Mouse (Mus musculus) thymus, adult 2 months (tissue): Measurements from ENCODE around the gene Actg1. TPM values are rescaled to one million over a fixed set of nuclear protein-coding genes. Genes with fewer than 3 reads are reported as not detected.

Experiments used
- DNase-seq: peaks from one replicate; pipeline ENCODE4 v3.0.0; 2021
- H3K27ac ChIP-seq: fragments of 200-500 bp; 2 replicates; pipeline ENCODE4 v1.5.1; 2012; ENCODE audit warnings: low read length, control low read depth; ENCODE audit not compliant: control insufficient read depth, insufficient read depth
- H3K27me3 ChIP-seq: fragments of 200-500 bp; 2 replicates; pipeline ENCODE4 v1.6.1; 2012; ENCODE audit warnings: mild to moderate bottlenecking, low read length, moderate library complexity, mixed read lengths; ENCODE audit not compliant: control insufficient read depth, insufficient read depth
- H3K36me3 ChIP-seq: fragments of 200-500 bp; 2 replicates; pipeline ENCODE4 v1.6.1; 2012; ENCODE audit warnings: mild to moderate bottlenecking, low read length, moderate library complexity; ENCODE audit not compliant: control insufficient read depth, insufficient read depth
- H3K4me1 ChIP-seq: fragments of 200-500 bp; replicated peaks from 2 replicates; pipeline ENCODE4 v1.6.1; 2012; ENCODE audit warnings: low read length; ENCODE audit not compliant: control insufficient read depth, insufficient read depth
- H3K4me3 ChIP-seq: fragments of 200-500 bp; 2 replicates; pipeline ENCODE4 v1.5.1; 2012; ENCODE audit warnings: mild to moderate bottlenecking, low read length, control low read depth, moderate library complexity; ENCODE audit not compliant: control insufficient read depth, insufficient read depth
- CTCF ChIP-seq: fragments of 200-500 bp; IDR thresholded peaks from 2 replicates; pipeline ENCODE4 v1.5.1; 2012; ENCODE audit warnings: mild to moderate bottlenecking, control low read depth, low read length, moderate library complexity, borderline replicate concordance; ENCODE audit not compliant: control insufficient read depth, poor library complexity, insufficient read depth; ENCODE audit errors: extremely low read depth
- POLR2A ChIP-seq: fragments of 200-500 bp; IDR thresholded peaks from 2 replicates; pipeline ENCODE4 v1.6.1; 2012; ENCODE audit warnings: mild to moderate bottlenecking, low read length, control low read depth, moderate library complexity; ENCODE audit not compliant: control insufficient read depth, poor library complexity, insufficient read depth; ENCODE audit errors: extremely low read depth
- WGBS: fragments of 180-500 bp; shearing (Covaris S2); methylation state at CpG from one replicate; pipeline ENCODE4 v1.1.7; 2018; 5-methylcytosine and 5-hydroxymethylcytosine counted together
- polyA plus RNA-seq: library from polyadenylated mRNA; depleted of rRNA; stranded (reverse); fragments of >200 nt; gene quantifications from 2 replicates; pipeline ENCODE4 v1.2.3, GENCODE M21; 2012

The Actg1 gene
- polyA plus RNA-seq, 1 experiment: 1,233 TPM

GRCm38 (mm10) chr11:120338786-120339185 is 9.6 kb downstream of the Actg1 start:
- no peaks in the 10 kb centered on the region for H3K27me3 ChIP-seq
- no peak overlapping the region for H3K27ac ChIP-seq
- peaks cover 3% of the 10 kb centered on the region; the same call in 1 of the 2 replicates for H3K4me1 ChIP-seq
- H3K4me3 ChIP-seq: no peak overlapping the region
- H3K36me3 ChIP-seq: no peaks in the 10 kb centered on the region
- no peak for TF ChIP-seq CTCF
- TF ChIP-seq POLR2A: no peak
- DNase-seq: no peak
- WGBS: 91% methylated on average over 3 of the region's 3 CpGs

DNA sequence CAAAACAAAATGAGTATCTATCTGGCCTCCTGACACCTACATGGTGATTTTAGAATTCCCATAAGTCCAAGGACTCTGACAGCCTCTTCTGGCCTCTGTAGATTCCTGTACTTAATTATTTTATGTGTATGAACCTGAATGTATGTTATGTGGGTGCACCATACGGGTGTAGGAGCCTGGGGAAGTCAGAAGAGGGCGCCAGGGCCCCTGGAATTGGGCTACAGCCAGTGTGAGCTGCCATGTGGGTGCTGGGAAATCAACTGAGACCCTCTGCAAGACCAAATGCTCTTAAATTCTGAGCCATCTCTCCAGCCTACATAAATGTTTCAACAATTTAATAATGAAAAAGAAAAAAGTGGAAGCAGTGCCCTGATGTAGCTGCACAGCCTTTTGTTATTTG is 10.9 kb downstream of the Actg1 start:
- DNase-seq: no peak
- Histone ChIP-seq H3K4me3 (no peak overlapping the region), H3K36me3 (no peaks in the 10 kb centered on the region)

GRCm38 (mm10) chr11:120335431-120336021 is 12.8 kb downstream of the Actg1 start:
- H3K27ac ChIP-seq: no peak overlapping the region
- no peak for TF ChIP-seq POLR2A
- no peaks in the 10 kb centered on the region for H3K27me3 ChIP-seq
- no peaks in the 10 kb centered on the region for H3K36me3 ChIP-seq
- H3K4me3 ChIP-seq: no peak overlapping the region
- no peak for DNase-seq
- peaks cover 3% of the 10 kb centered on the region; the same call in 1 of the 2 replicates for H3K4me1 ChIP-seq
- 85% methylated on average over 6 of the region's 6 CpGs for WGBS

More for the DNA sequence above, 10.9 kb downstream of the Actg1 start:
- TF ChIP-seq CTCF: no peak
- TF ChIP-seq POLR2A: no peak
- Histone ChIP-seq H3K4me1 (peaks cover 3% of the 10 kb centered on the region; the same call in 1 of the 2 replicates), H3K27me3 (no peaks in the 10 kb centered on the region), H3K27ac (no peak overlapping the region)
- 83% methylated on average over 2 of the region's 2 CpGs for WGBS

- H3K4me1 ChIP-seq: peaks cover 11% of the 10 kb centered on the region
- H3K27ac ChIP-seq: no peak overlapping the region
- no peaks in the 10 kb centered on the region for H3K27me3 ChIP-seq
- H3K4me3 ChIP-seq: no peak overlapping the region
- TF ChIP-seq CTCF (no peak), POLR2A (no peak)
- no peak for DNase-seq
- WGBS: 97% methylated on average over 10 of the region's 10 CpGs
- H3K36me3 ChIP-seq: no peaks in the 10 kb centered on the region
Observed at GRCm38 (mm10) chr11:120320156-120320555, 28.2 kb downstream of the Actg1 start.

DNA sequence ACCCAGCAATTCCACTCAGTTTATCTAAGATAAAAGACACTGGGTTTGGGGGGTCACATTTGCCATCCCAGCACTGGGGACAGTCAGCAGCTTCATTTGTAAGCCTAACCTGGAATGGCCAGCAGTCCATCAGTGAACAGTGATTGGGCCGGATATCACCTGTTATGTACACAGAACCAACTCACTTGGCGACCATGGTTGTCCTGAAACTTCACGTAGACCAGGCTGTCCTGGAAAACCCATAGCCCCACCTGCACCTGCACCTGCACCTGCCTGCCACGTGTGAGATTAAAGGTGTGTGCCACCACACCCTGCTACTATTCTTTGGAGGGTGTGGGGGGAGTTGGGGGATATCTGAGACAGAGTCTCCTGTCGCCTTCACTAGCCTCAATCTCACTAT is 29.0 kb downstream of the Actg1 start:
- Histone ChIP-seq H3K27me3 (no peaks in the 10 kb centered on the region), H3K4me3 (no peak overlapping the region), H3K4me1 (peaks cover 12% of the 10 kb centered on the region), H3K27ac (no peak overlapping the region), H3K36me3 (no peaks in the 10 kb centered on the region)
- WGBS: 92% methylated on average over 5 of the region's 5 CpGs
- TF ChIP-seq POLR2A: no peak
- TF ChIP-seq CTCF: no peak
- no peak for DNase-seq

- Histone ChIP-seq H3K4me1 (peaks cover 12% of the 10 kb centered on the region), H3K36me3 (no peaks in the 10 kb centered on the region), H3K4me3 (no peak overlapping the region), H3K27me3 (no peaks in the 10 kb centered on the region), H3K27ac (no peak overlapping the region)
- no peak for TF ChIP-seq CTCF
- TF ChIP-seq POLR2A: no peak
- 87% methylated on average over 7 of the region's 7 CpGs for WGBS
- no peak for DNase-seq
Observed at GRCm38 (mm10) chr11:120317456-120317855, 30.9 kb downstream of the Actg1 start.
